Mouse (Mus musculus) liver, embryonic 16.5 days (tissue): ENCODE measurements around the gene Srsf4. TPM values are rescaled to one million over a fixed set of nuclear protein-coding genes. Genes with fewer than 3 reads are reported as not detected.

Source experiments
- ATAC-seq: fragments of 200-750 bp; cut with Nextera tagmentation; 2 replicates; pipeline ENCODE4 v1.8.0; 2017; ENCODE audit warnings: low read depth, mild to moderate bottlenecking, moderate number of reproducible peaks, moderate library complexity
- H3K27ac ChIP-seq: fragments of 300-500 bp; sonication (generic); 2 replicates; pipeline ENCODE4 v1.5.1; 2014; ENCODE audit warnings: mild to moderate bottlenecking, low read length
- H3K27me3 ChIP-seq: fragments of 300-500 bp; sonication (generic); 2 replicates; pipeline ENCODE4 v1.6.1; 2014; ENCODE audit warnings: low read depth, low read length, mixed read lengths; ENCODE audit not compliant: control insufficient read depth, insufficient read depth
- H3K36me3 ChIP-seq: fragments of 300-500 bp; sonication (generic); 2 replicates; pipeline ENCODE4 v1.6.1; 2014; ENCODE audit warnings: mild to moderate bottlenecking; ENCODE audit not compliant: control insufficient read depth, insufficient read depth
- H3K4me1 ChIP-seq: fragments of 300-500 bp; sonication (generic); 2 replicates; pipeline ENCODE4 v1.6.1; 2014; ENCODE audit warnings: low read depth, low read length, mixed read lengths; ENCODE audit not compliant: control insufficient read depth
- H3K4me2 ChIP-seq: fragments of 300-500 bp; sonication (generic); 2 replicates; pipeline ENCODE4 v1.6.1; 2014; ENCODE audit warnings: low read depth, low read length, mixed read lengths
- H3K4me3 ChIP-seq: fragments of 300-500 bp; sonication (generic); 2 replicates; pipeline ENCODE4 v1.5.1; 2014; ENCODE audit warnings: low read depth, mild to moderate bottlenecking, low read length
- H3K9ac ChIP-seq: fragments of 300-500 bp; sonication (generic); 2 replicates; pipeline ENCODE4 v1.6.1; 2014; ENCODE audit warnings: low read depth, low read length
- H3K9me3 ChIP-seq: fragments of 300-500 bp; sonication (generic); replicated peaks from 2 replicates; pipeline ENCODE4 v1.6.1; 2016; ENCODE audit warnings: low read length; ENCODE audit not compliant: control insufficient read depth
- WGBS: fragments of 180-500 bp; shearing (Covaris S2); extraction: QIAGEN DNeasy Blood & Tissue Kit; methylation state at CpG from one replicate; pipeline ENCODE4 v1.1.7; 2014; ENCODE audit not compliant: insufficient replicate concordance; 5-methylcytosine and 5-hydroxymethylcytosine counted together
- polyA plus RNA-seq: library from polyadenylated mRNA; unstranded; fragments of >200 nt; fragmentation: Nextera tagmentation; extraction: Ambion mirVana; gene quantifications from 2 replicates; pipeline ENCODE4 v1.2.1, GENCODE M21; 2015

Gene Srsf4
- polyA plus RNA-seq, 1 experiment from 2014 or later, result 51.2 TPM

- no peaks in the 10 kb centered on the region for H3K36me3 ChIP-seq
- H3K4me3 ChIP-seq, result no peak overlapping the region
- peaks cover 16% of the 10 kb centered on the region for H3K4me1 ChIP-seq
- no peaks in the 10 kb centered on the region for H3K9me3 ChIP-seq
- no peak overlapping the region for H3K4me2 ChIP-seq
- H3K9ac ChIP-seq, result no peak overlapping the region
- WGBS, result 29% methylated on average over 13 of the region's 13 CpGs
- no peak for ATAC-seq
- H3K27ac ChIP-seq, result no peak overlapping the region
- peaks cover 100% of the 10 kb centered on the region for H3K27me3 ChIP-seq
Measured at GRCm38 (mm10) chr4:131915821-131916328, 42.5 kb downstream of the Srsf4 start.

GRCm38 (mm10) chr4:131916425-131916824 lies 43.0 kb downstream of the Srsf4 start:
- Histone ChIP-seq H3K4me1 (peaks cover 19% of the 10 kb centered on the region), H3K27ac (no peak overlapping the region), H3K36me3 (no peaks in the 10 kb centered on the region), H3K27me3 (peaks cover 100% of the 10 kb centered on the region), H3K4me2 (no peak overlapping the region), H3K9ac (no peak overlapping the region), H3K9me3 (no peaks in the 10 kb centered on the region), H3K4me3 (no peak overlapping the region)
- peak; percentile 43 for ATAC-seq
- WGBS, result 7% methylated on average over 15 of the region's 15 CpGs

DNA sequence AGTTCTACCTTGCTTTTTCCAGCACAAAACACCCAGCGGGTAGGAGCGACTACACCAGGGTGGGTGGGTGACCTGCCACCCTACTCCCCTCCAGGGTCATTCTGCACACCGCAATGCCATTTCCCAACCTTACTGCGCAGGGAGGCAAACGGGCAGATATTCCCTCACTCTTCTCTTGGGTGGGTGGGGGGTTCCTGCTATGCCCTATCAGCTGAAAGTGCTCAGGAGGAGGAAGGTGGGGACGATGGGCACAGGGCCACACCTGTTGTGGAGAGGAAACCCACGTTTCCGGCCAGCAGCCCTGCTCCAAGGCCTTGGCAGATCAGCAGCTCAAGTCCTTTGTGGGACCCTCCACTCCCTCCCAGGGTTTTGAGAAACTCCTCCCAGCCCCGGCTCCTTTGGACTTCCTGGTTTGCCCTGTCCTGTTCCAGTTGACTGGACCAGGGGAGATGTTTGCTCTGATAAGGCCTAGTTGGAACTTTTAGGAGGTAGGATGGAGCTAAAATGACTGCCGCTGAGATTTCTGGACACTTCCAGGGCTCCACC lies 43.7 kb downstream of the Srsf4 start:
- H3K9ac ChIP-seq, result no peak overlapping the region
- peaks cover 23% of the 10 kb centered on the region for H3K4me1 ChIP-seq
- 57% methylated on average over 10 of the region's 10 CpGs for WGBS

DNA sequence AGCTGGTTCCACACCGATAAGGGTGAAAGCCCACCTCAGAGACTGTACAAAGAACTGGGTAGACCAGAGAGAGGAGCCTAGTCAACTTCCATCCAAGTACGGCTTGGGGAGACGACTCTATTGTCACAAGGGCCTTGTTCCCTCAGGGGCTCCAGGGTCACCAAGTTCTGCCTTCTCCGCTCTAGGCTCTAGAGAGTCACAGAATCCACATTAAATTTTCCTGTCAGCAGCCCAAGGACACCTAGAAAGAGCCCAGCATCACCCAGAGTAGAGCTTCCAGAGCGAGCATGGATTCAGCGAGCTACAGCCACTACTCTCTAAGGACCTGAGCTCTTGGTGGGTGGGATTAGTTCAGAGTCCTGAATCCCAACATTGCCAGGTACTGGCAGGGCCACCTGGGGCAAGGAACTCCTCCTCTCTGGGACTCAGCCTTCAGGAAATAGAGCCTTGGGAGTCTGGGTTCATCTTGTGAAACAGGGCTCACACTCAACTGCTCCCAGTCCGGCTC lies 44.7 kb downstream of the Srsf4 start:
- H3K36me3 ChIP-seq, result peaks cover 6% of the 10 kb centered on the region
- no peaks in the 10 kb centered on the region for H3K9me3 ChIP-seq
- H3K27me3 ChIP-seq, result peaks cover 100% of the 10 kb centered on the region
- no peak overlapping the region for H3K4me2 ChIP-seq
- no peak for ATAC-seq
- H3K4me1 ChIP-seq, result peaks cover 30% of the 10 kb centered on the region
- H3K27ac ChIP-seq, result no peak overlapping the region
- no peak overlapping the region for H3K4me3 ChIP-seq
- no peak overlapping the region for H3K9ac ChIP-seq
- WGBS, result 69% methylated on average over 7 of the region's 7 CpGs

More for the DNA sequence above, 43.7 kb downstream of the Srsf4 start:
- Histone ChIP-seq H3K27ac (no peak overlapping the region), H3K9me3 (no peaks in the 10 kb centered on the region), H3K4me2 (no peak overlapping the region), H3K36me3 (no peaks in the 10 kb centered on the region), H3K4me3 (no peak overlapping the region), H3K27me3 (peaks cover 100% of the 10 kb centered on the region)
- ATAC-seq, result no peak

- Histone ChIP-seq H3K4me1 (peaks cover 30% of the 10 kb centered on the region), H3K4me2 (0 out of 2 replicates have a peak overlapping the region, but pooled peaks have one; percentile 0), H3K4me3 (no peak overlapping the region), H3K9ac (no peak overlapping the region), H3K27me3 (peaks cover 100% of the 10 kb centered on the region), H3K9me3 (no peaks in the 10 kb centered on the region), H3K36me3 (peaks cover 13% of the 10 kb centered on the region), H3K27ac (no peak overlapping the region)
- 22% methylated on average over 15 of the region's 15 CpGs for WGBS
- peak; percentile 15 for ATAC-seq
Measured at GRCm38 (mm10) chr4:131918711-131919500, 45.5 kb downstream of the Srsf4 start.

GRCm38 (mm10) chr4:131919506-131920140 lies 46.2 kb downstream of the Srsf4 start:
- H3K36me3 ChIP-seq, result peaks cover 20% of the 10 kb centered on the region
- 0 out of 2 replicates have a peak overlapping the region, but pooled peaks have one; percentile 56 for H3K4me3 ChIP-seq
- H3K4me2 ChIP-seq, result no peak overlapping the region
- H3K9me3 ChIP-seq, result no peaks in the 10 kb centered on the region
- no peak overlapping the region for H3K9ac ChIP-seq
- H3K4me1 ChIP-seq, result peaks cover 33% of the 10 kb centered on the region
- H3K27ac ChIP-seq, result no peak overlapping the region
- no peak for ATAC-seq
- 22% methylated on average over 15 of the region's 15 CpGs for WGBS
- peaks cover 95% of the 10 kb centered on the region for H3K27me3 ChIP-seq

DNA sequence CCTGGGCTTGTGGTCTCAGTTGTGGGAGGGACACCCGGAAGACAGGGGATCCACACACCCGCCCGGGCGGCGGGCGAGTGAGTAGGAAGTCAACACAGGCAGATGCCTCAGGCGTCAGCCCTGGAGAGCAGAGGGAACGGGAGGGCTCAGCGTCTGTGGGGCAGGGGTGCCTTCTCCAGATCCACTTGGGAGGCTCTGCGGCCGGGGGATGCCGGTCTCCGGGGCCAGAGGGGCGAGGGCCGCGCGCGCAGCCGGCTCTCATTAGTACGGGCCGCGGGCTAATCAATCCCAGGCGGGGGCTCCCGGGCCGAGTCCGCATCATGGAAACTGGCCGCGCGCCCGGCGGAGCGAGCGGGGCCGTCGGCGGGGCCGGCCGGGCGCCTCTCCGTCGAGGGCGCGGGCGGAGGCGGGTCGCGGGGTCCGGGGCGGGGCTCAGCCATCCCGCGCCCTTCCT lies 46.8 kb downstream of the Srsf4 start:
- peak overlapping the region; percentile 66 for H3K4me2 ChIP-seq
- peaks cover 90% of the 10 kb centered on the region for H3K27me3 ChIP-seq
- H3K4me1 ChIP-seq, result peaks cover 33% of the 10 kb centered on the region
- no peak overlapping the region for H3K9ac ChIP-seq
- H3K36me3 ChIP-seq, result peaks cover 26% of the 10 kb centered on the region
- peak overlapping the region; percentile 56 for H3K4me3 ChIP-seq
- WGBS, result 2% methylated on average over 40 of the region's 51 CpGs
- ATAC-seq, result no peak
- no peaks in the 10 kb centered on the region for H3K9me3 ChIP-seq
- H3K27ac ChIP-seq, result no peak overlapping the region

DNA sequence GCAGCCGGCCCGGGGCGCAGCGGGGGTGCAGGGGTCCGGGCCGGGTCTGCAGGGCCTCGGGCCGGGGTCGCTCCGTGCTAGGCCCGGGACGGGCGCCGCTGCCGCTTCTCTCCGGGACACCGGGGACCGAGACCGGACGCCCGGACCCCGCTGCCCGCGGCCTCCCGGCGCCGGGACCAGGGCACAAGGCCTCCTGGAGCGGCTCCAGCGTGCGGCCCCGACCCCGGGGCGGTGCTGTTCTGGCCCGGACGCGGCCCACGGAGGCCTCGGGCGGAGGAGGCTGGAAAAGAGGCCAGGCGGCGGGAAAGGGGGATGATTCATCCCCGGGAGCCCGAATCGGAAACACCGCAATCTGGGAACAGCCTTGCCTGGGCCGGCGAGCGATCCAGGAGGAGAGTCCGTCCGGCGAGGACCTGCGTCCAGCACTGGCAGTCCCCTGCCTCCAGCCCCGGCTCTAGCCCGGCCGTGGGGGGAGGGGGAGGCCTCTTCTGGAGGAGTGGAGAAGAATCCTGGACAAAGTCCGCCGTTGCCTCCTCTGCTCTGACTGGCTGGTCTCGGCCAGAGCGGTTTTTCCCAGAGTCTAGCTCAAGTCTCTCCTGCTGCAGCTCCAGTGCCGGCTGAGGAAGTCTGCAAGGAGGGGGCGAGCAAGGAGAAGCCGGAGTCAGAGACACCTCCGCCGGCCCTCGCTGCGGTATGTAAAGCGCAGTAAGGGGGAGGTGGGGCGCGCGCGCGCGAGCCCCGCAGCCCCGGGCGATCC lies 47.4 kb downstream of the Srsf4 start:
- H3K27ac ChIP-seq, result no peak overlapping the region; the same call in 1 of the 2 replicates
- peak overlapping the region; percentile 66 for H3K4me2 ChIP-seq
- peak overlapping the region; percentile 40 for H3K9ac ChIP-seq
- no peaks in the 10 kb centered on the region for H3K9me3 ChIP-seq
- H3K4me1 ChIP-seq, result peaks cover 33% of the 10 kb centered on the region
- WGBS, result 1% methylated on average over 55 of the region's 76 CpGs
- ATAC-seq, result no peak
- peaks cover 32% of the 10 kb centered on the region for H3K36me3 ChIP-seq
- H3K27me3 ChIP-seq, result peaks cover 84% of the 10 kb centered on the region
- H3K4me3 ChIP-seq, result peak overlapping the region; percentile 56
